Mouse (Mus musculus) heart, postnatal 10 days (tissue): ENCODE results near the gene Abhd4. TPM values are rescaled to one million over a fixed set of nuclear protein-coding genes. Genes with fewer than 3 reads are reported as not detected.
A peak's percentile ranks its signal among the peaks of the same experiment; 100 is the strongest.

Experiments
- DNase-seq, 2 experiments: peaks; one replicate each; pipeline ENCODE4 v3.0.0; 2021
- intact Hi-C: fragments of 180-260 bp; cut with DNase I; formaldehyde crosslinking; loops from one replicate; pipeline ENCODE4 v1.15.1; 2025
- total RNA-seq, 2 experiments: library from RNA; stranded (reverse); gene quantifications; 2 replicates each; pipeline ENCODE4 v1.2.3; 2021

The Abhd4 gene
- total RNA-seq, 2 experiments from 2014 or later, result 55.9 to 67.1 TPM

DNA sequence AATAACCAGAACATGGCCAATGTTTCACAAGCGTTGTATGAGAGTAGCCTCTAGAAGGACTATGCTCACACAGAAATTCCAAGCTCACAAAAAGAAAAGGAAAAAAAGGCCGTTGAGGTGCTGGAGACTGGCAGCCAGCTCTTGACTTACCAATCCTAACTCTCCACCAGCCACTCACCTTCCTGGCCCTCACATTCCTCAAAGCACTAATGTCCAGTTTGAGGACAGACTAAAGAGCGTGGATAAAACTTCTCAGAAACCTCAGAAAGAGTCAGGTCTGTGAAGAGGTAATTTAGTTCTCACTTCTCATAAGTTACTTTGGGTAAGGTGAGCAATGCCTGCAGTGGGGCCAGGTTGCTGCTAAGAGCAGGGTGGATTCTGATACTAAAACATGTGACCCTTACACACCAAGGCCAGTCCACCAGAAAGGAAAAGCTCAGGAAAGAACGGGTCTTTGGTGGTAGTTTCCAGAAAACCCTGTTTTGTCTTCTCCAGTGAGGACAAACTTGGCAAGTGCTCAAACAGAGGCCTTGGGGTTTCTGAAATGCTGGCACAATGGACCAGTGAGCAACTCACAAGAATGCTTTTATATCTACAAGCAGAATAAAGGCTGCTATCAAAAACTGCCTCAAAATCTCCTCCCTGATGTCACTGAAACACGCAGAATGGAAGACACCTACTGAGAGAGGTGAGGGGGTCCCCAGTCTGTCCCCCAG, 18.0 kb upstream of the Abhd4 start:
- no peak for DNase-seq
- intact Hi-C loops, result loop anchor here (5.0 kb wide), 2 partner anchors 91 to 126 kb away; partner anchors contain the start of gene Oxa1l

GRCm38 (mm10) chr14:54236881-54237280, 17.1 kb upstream of the Abhd4 start:
- intact Hi-C loops, result loop anchor here (5.0 kb wide), 2 partner anchors 90 to 125 kb away; partner anchors contain the start of gene Oxa1l
- DNase-seq, result no peak

DNA sequence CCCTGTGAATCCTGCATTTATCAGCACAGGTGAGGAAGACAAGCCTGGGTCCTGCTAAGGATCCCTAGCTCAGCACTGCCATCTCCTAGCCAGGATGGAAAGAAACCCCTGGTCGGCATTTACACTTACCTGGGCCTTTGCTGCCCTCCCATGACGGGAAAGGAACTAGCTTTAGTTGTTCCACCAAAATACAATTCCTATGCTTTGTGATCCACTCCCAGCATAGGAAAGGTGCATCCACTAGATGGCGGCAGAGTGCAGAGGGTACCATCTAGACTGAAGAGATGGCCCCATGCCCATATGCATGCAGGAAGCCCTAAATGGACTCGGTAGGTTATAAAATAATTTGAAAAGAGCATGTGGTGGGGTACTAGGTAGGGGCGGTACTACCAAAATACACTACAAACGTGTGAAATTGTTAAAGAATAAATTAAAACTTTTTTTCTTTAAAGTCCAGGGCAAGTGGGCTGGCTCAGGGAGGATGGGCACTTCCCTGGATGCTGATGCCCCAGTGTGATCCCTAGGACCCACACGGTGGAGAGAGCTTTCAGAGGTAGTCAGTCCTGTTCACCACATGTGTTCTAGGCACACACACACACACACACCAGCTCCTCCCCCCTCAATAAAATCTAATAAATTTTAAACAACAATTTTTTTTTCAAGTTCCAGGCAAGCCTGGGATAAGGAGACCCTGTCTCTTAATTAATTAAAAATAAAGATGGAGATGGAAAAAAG, 14.8 kb upstream of the Abhd4 start:
- peak; percentile 91 to 94 for DNase-seq
- intact Hi-C loops, result loop anchor here (2.0 to 5.0 kb wide), 3 partner anchors 88 to 174 kb away; partner anchors contain the start of gene Oxa1l

DNA sequence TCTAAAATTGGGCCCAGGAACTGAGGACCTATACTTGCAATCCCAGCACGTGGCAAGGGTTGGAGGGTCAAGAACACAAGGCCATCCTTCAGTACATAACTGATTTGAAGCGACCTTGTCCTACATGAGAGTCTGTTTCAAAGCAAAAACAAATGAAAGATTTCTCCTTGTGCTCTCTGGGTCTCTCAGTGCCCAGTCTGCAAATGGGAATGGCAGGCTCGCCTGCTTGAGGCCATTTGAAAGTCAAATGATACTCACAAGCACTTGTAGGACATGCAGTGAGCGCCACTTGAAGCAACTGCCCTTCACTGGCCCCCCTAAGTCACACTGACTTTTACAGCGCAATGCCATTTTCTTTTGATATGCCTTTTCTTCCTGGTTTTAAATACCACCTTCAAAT, 13.4 kb upstream of the Abhd4 start:
- DNase-seq, result no peak
- intact Hi-C loops, result no loop called here

DNA sequence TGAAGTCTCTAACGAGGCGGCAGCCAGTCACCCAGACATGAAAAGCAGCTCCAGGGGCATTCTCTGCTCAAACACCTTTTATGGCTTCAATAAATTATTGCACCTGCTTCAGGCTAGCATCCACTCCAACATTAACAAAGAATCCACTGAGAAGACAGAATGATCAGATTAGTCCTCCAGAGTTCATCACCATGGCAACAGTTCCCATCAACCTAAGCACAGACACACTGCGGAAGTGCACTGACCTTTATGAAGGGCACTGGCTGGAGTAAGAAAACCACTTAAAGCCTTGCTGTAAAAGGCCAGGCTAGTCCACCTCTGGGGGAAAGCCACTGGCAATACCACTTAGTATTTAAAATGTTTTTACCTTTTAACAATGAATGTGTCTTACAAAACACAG, 9.8 kb upstream of the Abhd4 start:
- intact Hi-C loops, result no loop called here
- peak in 1 of 2 experiments; percentile 24 for DNase-seq

DNA sequence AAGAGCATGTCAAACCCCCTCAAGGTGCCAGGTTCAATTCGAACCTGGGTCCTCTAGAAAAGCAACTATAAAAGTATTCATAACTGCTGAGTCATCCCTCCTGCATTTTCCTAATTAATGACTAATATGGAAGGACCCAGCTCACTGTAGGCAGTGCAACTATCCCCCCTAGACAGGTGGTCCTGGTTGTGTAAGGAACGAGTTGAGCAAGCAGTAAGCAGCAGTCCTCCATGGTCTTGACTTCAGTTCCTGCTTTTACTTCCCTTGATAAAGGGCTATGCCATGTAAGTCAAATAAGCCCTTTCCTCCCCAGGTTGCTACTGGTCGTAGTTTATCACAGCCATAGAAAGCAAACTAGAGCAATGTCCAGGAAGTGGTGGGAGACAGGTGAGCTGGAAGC, 7.8 kb upstream of the Abhd4 start:
- DNase-seq, result no peak
- intact Hi-C loops, result no loop called here

DNA sequence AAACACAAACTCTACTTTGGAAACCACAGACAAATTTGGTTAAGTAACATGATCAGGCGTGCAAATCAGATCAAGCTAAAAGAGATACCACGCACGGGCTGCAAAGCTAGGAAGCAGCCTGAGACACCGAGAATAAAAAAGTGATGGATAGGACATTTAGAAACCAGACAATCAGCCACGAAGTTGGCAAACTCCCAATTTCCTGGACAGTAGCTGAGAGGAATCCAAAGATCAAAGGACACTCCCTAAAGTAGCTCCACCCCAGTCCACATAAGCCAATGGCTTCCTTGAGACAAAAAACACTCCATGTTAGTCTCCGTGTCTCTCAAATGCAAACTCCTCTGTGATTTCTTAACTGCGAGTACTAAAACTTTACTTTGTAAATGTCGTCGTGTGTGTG, 4.7 kb upstream of the Abhd4 start:
- DNase-seq, result peak in 1 of 2 experiments; percentile 19
- intact Hi-C loops, result no loop called here

DNA sequence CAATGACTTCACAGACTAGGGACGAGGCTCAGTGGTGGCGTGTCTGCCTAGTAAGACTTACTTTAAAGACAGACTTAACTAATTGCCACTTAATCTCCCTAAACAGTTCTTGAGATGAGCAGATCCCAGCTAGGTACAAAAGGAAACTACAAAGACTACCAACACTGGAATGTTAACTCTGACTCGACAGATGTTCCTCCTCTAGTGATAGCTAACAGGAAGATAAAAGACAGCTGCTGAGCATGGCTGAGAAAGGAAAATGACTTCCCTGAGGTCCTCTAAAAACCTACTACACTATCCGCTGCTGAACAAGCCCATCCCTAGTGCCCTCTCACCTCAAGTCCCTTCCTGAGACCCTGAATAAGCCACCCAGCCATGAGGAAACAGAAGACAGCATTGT, 3.9 kb upstream of the Abhd4 start:
- intact Hi-C loops, result no loop called here
- DNase-seq, result no peak

DNA sequence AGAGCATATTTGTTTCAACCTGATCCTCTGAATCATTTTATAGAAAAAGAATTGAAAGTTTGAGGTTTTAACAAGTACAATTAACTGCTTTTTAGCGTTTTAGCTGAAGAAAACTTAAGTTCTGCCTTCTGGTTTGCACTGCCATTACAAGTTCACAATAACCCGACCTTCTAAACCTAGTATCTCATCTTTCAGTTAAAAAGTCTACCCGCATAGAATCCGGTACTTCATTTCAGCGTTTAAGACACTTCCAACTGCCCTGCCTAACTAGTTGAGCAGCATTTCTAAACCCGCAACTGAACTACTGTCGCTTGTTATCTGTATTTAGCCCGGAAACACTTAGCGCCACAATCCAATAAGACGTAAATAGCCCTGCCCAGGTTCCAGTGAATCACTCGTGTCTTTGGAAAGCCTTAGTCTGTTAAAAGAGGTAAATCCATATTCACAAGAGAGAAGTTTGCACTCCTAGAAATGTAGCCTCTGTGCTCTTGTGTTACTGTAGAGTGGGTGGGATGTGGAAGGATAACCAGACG, 748 bp downstream of the Abhd4 start:
- intact Hi-C loops, result no loop called here

DNA sequence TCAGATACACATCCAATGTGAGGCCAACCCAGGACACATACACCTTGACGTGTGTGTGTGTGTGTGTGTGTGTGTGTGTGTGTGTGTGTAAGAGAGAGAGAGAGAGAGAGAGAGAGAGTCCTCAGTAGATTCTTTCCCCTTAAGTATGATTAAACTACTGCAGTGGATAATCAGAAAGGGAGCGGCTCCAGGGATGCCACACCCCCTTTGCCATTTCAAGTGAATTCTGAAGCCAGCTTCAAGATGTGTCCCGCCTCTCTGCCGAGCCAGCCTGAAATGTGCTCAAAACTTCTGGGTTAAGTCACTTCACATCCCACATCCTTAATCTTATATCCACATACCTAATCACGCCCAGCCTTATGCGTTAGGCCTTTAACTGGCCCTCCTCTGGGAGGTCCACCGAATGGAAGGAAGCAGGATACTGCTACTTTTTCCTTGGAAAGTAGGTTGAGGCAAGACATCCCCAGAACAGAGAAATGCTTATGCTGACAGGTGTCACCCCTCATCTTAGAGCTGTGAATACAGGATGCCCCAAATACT, 4.2 kb downstream of the Abhd4 start:
- no peak for DNase-seq
- intact Hi-C loops, result no loop called here

More for the DNA sequence above, 748 bp downstream of the Abhd4 start:
- DNase-seq, result no peak

GRCm38 (mm10) chr14:54259003-54259721, 5.2 kb downstream of the Abhd4 start:
- peak; percentile 96 for DNase-seq
- intact Hi-C loops, result no loop called here

GRCm38 (mm10) chr14:54259722-54260085, 5.7 kb downstream of the Abhd4 start:
- no peak for DNase-seq
- intact Hi-C loops, result no loop called here

DNA sequence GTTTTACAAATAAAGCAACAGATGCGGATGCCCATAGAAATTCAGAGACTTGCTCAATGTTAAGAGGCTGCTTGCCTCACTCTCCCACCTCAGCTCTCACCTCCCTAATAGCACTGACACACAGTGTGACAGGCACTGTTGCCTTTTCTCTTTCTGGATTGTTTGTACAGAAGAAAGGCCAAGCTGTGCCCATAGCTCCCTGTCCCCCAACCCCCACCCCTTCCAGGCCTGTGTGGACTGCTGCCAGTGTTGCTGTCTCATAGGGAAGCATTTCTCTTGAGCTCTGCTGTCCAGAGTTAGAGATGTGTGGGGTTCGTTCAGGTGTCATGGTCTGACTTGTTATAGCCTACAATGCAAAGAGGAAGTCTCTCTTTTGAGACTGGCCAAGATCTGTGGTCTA, 6.2 kb downstream of the Abhd4 start:
- DNase-seq, result peak in 1 of 2 experiments; percentile 27
- intact Hi-C loops, result no loop called here

DNA sequence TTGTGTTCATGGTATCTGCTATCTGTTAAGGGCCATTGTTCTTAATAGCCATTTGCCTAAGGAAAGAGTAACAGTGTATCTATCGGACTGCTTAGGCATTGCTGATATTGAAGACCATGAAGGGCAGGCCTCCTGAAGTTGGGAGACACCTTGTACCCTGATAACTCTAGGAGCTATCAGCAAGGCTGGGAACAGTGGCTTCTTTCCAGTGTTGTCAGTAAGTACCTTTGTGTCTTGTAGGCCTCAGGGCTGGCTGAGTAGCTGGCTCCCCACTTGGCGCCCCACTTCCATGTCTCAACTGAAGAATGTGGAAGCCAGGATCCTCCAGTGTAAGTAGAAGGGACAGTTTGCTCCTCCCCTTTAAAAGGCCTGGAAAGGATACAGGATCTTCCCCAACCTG, 7.4 kb downstream of the Abhd4 start:
- intact Hi-C loops, result no loop called here
- no peak for DNase-seq

DNA sequence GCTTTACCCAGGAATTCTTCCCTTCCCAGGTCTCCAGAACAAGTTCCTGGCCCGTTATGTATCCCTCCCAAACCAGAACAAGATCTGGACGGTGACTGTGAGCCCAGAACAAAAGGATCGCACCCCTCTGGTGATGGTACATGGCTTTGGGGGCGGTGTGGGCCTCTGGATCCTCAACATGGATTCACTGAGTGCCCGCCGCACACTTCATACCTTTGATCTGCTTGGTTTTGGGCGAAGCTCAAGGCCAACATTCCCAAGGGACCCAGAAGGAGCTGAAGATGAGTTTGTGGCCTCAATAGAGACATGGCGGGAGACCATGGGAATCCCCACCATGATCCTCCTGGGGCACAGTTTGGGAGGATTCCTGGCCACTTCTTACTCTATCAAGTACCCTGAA, 8.6 kb downstream of the Abhd4 start:
- no peak for DNase-seq
- intact Hi-C loops, result no loop called here

DNA sequence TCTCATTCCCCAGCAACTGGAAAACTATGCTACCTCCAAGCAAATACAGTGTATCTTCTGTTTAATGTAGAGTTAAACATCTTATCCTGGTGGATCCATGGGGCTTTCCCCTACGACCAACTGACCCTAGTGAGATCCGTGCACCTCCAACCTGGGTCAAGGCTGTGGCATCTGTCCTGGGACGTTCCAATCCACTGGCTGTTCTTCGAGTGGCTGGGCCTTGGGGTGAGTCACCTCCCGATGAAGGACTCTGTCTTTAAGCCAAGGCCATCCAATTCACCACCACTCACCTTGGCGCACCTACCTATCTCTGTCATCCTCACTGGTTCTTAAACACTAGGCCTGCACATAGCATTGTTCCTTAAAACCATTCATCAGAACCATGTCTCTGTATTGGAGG, 9.1 kb downstream of the Abhd4 start:
- intact Hi-C loops, result no loop called here

GRCm38 (mm10) chr14:54264231-54264630, 10.2 kb downstream of the Abhd4 start:
- DNase-seq, result no peak
- intact Hi-C loops, result no loop called here

More for the DNA sequence above, 9.1 kb downstream of the Abhd4 start:
- no peak for DNase-seq

GRCm38 (mm10) chr14:54265093-54265492, 11.1 kb downstream of the Abhd4 start:
- DNase-seq, result peak in 1 of 2 experiments; percentile 21
- intact Hi-C loops, result no loop called here

- no peak for DNase-seq
- intact Hi-C loops, result no loop called here
These were observed 12.0 kb downstream of the Abhd4 start for GRCm38 (mm10) chr14:54265951-54266350.

- no peak for DNase-seq
- intact Hi-C loops, result no loop called here
These were observed 14.0 kb downstream of the Abhd4 start for GRCm38 (mm10) chr14:54267966-54268365.

DNA sequence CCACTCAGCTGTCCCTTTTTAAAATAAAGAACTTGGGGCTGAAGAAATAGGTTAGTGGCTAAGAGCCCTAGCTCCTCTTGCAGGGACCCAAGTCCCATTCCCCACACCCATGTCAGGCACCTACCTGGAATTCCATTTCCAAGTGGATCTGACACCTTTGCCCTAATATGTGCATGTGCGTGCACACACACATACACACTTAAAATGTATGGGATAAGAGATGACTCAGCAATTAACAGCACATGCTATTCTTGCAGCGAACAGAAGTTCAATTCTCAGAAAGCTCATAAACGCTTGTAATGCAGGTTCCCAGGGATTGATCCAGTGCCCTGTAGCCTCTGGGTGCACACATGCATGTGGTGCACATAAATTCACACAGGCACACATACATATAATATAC, 15.6 kb downstream of the Abhd4 start:
- no peak for DNase-seq
- intact Hi-C loops, result no loop called here
